Mouse (Mus musculus) C2C12 (cell line): Measurements from ENCODE around the gene Nt5c2.

ENCODE experiments used
- CEBPB ChIP-seq: IDR thresholded peaks from one replicate; pipeline ENCODE4 v1.6.1; 2011; ENCODE audit warnings: low read depth, mild to moderate bottlenecking, control low read depth, moderate library complexity
- CTCF ChIP-seq: IDR thresholded peaks from one replicate; pipeline ENCODE4 v1.5.1; 2011; ENCODE audit not compliant: control insufficient read depth, insufficient read depth, insufficient read length
- MYOG ChIP-seq: IDR thresholded peaks from one replicate; pipeline ENCODE4 v1.6.1; 2011; ENCODE audit not compliant: control insufficient read depth, insufficient read length; ENCODE audit errors: extremely low read depth

DNA sequence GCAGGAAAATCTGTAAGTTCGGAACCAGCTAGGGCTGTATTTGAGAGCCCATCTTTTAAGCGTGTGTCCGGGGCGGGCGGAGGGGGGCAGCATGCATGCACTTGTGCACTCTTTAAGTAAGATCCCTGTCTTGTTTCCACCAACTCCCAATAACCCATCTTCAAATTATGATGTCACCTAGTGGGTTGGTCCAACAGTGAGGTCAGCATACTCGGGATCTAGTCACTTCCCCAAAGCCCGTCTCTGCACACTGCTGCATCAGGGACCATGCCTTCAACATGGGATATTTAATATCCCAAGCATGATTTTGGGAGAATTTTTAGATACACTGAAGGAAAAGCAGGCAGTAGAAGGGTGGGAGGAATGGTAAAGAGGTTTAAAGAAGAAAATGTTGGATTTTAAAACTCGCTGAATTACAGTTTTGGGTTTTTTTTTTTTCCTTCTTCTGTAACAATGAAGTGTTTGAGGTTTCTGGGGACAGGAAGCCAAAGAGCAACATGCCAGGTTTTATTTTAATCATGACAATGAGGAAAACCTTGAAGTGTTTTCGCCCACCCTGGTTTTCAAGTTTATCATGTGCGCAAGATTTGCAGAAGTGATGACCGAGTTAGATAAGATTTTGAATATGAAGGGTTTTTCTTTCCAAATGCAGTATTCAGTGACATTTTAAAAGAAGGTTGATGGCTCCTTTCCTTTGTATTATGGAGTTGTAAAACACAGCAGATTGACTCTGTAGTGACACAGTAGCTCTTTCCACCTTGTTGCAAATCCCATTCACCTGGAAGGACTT, 177.5 kb downstream of the Nt5c2 start:
- no peak for TF ChIP-seq CTCF
- no peak for TF ChIP-seq CEBPB
- no peak for TF ChIP-seq MYOG
